Mouse (Mus musculus) ES-Bruce4 (cell line): Measurements from ENCODE around the gene Slc27a3.

Experiments
- EP300 ChIP-seq: IDR thresholded peaks from 2 replicates; pipeline ENCODE4 v1.6.1; 2011; ENCODE audit warnings: low read depth, low read length; ENCODE audit not compliant: insufficient read depth
- POLR2A ChIP-seq: IDR thresholded peaks from one replicate; pipeline ENCODE4 v1.8.1; 2011; ENCODE audit warnings: low read length; ENCODE audit not compliant: insufficient read depth

- no peak for TF ChIP-seq EP300
- TF ChIP-seq POLR2A: no peak
These were observed 22.7 kb upstream of the Slc27a3 start for GRCm38 (mm10) chr3:90412312-90413010.
